Mouse (Mus musculus): ENCODE measurements around the gene Mrps5. TPM values are rescaled to one million over a fixed set of nuclear protein-coding genes. Genes with fewer than 3 reads are reported as not detected.

Mrps5 gene
- polyA plus RNA-seq (2015; fragmentation: Nextera tagmentation; extraction: Ambion mirVana), result 60.2 and 70.5 TPM in 2 replicates

DNA sequence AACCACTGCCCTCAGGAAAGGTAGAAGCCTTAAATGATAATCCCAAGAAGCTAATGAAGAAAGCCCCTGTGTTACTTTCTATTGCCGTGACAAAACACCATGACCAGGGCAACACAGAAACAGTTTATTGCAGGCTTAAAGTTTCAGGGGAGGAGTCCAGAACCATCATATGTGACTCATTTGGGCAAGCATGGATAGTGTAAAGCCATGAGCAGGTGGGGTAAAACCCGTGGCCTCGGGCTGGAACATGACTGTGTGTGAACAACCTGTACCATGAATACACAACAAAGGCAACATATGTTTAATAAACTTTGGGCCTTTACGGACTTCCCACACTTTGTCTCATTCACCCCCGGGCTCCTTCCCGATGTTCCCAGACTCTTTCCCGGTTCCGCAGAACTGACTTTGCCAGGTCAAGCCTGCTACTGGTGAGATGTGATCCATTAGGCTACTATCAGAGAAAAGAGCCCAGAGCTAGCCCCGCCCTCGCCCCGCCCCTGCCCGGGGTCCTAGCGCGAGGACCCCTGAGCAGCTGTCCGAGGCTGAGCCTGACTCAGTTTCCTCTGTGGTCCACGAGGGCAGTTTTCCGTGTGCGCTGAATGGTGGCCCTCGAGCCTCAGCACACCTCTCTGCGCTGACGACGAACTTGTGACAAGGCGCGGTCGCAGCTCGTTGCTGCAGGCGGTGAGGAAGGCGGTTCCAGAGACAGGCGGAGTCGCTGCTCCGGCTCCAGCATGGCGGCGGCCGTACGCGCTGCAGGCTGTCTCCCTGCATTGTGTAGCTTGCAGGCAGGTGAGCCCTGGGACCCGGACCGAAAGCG lies at the start of gene Mrps5, which contains the start of gene Zfp661:
TSS of gene Mrps5 (plus strand) at position 529 of the 820 bp plus-strand sequence.
TSS of gene Zfp661 (minus strand) at position 401 of the 820 bp plus-strand sequence.
- H3K4me1 ChIP-seq (replicated peaks), result peaks cover 41% of the 10 kb centered on the region
- H3K27me3 ChIP-seq, result peaks cover 3% of the 10 kb centered on the region; the same call in 1 of the 2 replicates
- peak within 1 kb of the TSS; percentile 66 for H3K9ac ChIP-seq
- peaks cover 10% of the 10 kb centered on the region; the same call in 1 of the 2 replicates for H3K36me3 ChIP-seq (replicated peaks)
- peak within 1 kb of the TSS; percentile 83 for H3K27ac ChIP-seq (replicated peaks)
- H3K4me3 ChIP-seq (replicated peaks), result peak within 1 kb of the TSS; percentile 78
- peak within 1 kb of the TSS; percentile 79 for H3K4me2 ChIP-seq
- H3K9me3 ChIP-seq (replicated peaks), result no peaks in the 10 kb centered on the region
- WGBS (ENCODE audit: insufficient replicate concordance), result 5% methylated on average over 39 of the region's 39 CpGs
- peak; percentile 78 for ATAC-seq (ENCODE audit: insufficient read depth)

DNA sequence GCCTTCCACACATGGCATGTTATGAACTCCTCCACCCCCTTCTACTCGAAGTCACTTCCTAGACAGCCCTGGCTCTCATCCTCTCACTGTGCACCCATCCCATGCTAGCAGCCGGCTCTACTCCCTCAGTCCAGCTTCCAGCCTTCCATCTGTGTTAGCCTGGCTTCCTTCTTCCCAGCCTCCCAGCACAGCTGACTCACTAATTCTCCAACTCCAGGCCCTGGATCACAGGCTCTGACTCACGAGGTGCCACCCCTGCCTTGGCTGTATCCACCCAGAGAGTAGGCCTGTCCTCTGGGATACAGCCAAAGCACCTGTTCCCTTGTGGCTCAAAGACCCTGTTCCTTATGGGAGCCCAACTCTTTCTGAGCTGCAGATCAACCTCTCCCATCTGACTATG lies 49.5 kb upstream of the Mrps5 start:
- no peaks in the 10 kb centered on the region for H3K36me3 ChIP-seq (replicated peaks)
- WGBS (ENCODE audit: insufficient replicate concordance), result 29% methylated on average over 3 of the region's 3 CpGs
- H3K9me3 ChIP-seq (replicated peaks), result no peaks in the 10 kb centered on the region
- H3K9ac ChIP-seq, result no peak overlapping the region
- no peaks in the 10 kb centered on the region for H3K4me1 ChIP-seq (replicated peaks)
- H3K27me3 ChIP-seq, result peaks cover 56% of the 10 kb centered on the region
- ATAC-seq (ENCODE audit: insufficient read depth), result no peak
- H3K4me3 ChIP-seq (replicated peaks), result no peak overlapping the region
- H3K27ac ChIP-seq (replicated peaks), result no peak overlapping the region
- H3K4me2 ChIP-seq, result no peak overlapping the region

DNA sequence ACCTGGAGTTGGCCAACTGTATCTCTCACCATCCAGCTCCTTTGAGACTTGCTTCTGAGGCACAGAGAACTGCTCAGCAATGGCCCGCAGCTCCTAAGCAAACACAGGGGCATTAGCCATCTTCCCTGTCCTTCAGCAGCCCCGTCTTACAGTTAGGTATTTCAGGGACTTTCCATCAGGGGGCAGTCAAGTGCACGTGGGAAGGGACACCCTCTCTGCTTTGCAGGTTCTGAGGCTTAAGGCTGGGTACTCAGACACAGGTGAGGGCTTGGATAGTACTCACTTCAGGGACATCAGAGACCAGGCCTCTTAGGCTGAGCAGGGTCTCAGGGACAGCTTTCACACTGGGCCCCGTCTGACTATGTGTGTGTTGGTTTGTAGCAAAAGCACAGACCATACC lies 47.5 kb upstream of the Mrps5 start:
- Histone ChIP-seq H3K9ac (no peak overlapping the region), H3K27ac (replicated peaks) (no peak overlapping the region), H3K4me2 (no peak overlapping the region), H3K4me1 (replicated peaks) (no peaks in the 10 kb centered on the region), H3K9me3 (replicated peaks) (no peaks in the 10 kb centered on the region), H3K27me3 (peaks cover 71% of the 10 kb centered on the region), H3K4me3 (replicated peaks) (no peak overlapping the region), H3K36me3 (replicated peaks) (no peaks in the 10 kb centered on the region)
- no peak for ATAC-seq (ENCODE audit: insufficient read depth)
- WGBS (ENCODE audit: insufficient replicate concordance), result 26% methylated on average over 4 of the region's 4 CpGs

DNA sequence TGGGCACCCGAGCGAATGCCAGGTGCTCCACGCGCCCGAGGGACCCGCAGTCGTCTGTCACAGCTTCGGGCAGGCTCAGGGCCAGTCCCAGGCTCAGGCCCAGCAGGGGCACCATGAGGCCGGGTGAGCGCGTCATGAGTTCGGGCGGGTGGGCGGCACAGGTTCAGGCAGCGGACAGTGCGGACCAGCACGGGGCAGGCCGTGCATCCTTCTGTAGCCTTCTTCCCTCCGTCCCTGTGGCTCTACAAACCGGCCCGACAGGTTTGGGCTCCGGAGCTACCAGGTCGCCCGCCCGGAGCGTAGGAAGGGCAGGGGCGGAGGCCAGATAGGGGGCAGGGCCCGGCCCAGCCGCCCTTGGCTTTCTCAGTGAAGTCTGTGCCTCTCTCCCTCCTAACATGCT lies 45.8 kb upstream of the Mrps5 start, which contains the start of gene Prom2:
TSS of gene Prom2 (minus strand) at position 283 of the 400 bp plus-strand sequence.
- no peaks in the 10 kb centered on the region for H3K9me3 ChIP-seq (replicated peaks)
- H3K36me3 ChIP-seq (replicated peaks), result no peaks in the 10 kb centered on the region
- H3K4me3 ChIP-seq (replicated peaks), result no peak within 1 kb of the TSS
- no peak within 1 kb of the TSS for H3K27ac ChIP-seq (replicated peaks)
- H3K4me2 ChIP-seq, result no peak within 1 kb of the TSS
- ATAC-seq (ENCODE audit: insufficient read depth), result no peak
- H3K27me3 ChIP-seq, result peaks cover 77% of the 10 kb centered on the region
- H3K9ac ChIP-seq, result no peak within 1 kb of the TSS
- no peaks in the 10 kb centered on the region for H3K4me1 ChIP-seq (replicated peaks)
- 9% methylated on average over 29 of the region's 29 CpGs for WGBS (ENCODE audit: insufficient replicate concordance)

DNA sequence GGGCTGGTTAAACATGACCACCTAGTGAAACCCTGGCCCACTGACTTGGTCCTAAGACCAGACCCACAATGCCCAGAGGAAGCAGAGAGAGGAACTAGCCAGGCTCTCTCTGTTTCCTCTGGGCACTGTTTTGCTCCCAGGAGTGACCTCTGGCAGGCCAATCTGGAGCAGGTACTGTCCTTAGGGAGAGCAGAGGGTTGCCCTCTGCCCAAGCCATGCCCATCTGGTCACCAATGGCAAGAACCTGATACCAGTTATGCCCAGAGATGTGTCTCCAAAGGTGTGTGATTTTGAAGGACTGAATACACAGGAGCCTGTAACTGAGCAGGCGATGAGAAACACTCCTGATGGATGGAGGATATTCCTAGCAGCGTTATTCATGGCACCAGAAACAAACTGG lies 45.3 kb upstream of the Mrps5 start:
- Histone ChIP-seq H3K4me2 (no peak overlapping the region), H3K4me3 (replicated peaks) (no peak overlapping the region), H3K36me3 (replicated peaks) (no peaks in the 10 kb centered on the region), H3K27me3 (peaks cover 79% of the 10 kb centered on the region), H3K4me1 (replicated peaks) (no peaks in the 10 kb centered on the region), H3K27ac (replicated peaks) (no peak overlapping the region), H3K9ac (no peak overlapping the region), H3K9me3 (replicated peaks) (no peaks in the 10 kb centered on the region)
- ATAC-seq (ENCODE audit: insufficient read depth), result no peak
- WGBS (ENCODE audit: insufficient replicate concordance), result 58% methylated on average over 2 of the region's 2 CpGs

DNA sequence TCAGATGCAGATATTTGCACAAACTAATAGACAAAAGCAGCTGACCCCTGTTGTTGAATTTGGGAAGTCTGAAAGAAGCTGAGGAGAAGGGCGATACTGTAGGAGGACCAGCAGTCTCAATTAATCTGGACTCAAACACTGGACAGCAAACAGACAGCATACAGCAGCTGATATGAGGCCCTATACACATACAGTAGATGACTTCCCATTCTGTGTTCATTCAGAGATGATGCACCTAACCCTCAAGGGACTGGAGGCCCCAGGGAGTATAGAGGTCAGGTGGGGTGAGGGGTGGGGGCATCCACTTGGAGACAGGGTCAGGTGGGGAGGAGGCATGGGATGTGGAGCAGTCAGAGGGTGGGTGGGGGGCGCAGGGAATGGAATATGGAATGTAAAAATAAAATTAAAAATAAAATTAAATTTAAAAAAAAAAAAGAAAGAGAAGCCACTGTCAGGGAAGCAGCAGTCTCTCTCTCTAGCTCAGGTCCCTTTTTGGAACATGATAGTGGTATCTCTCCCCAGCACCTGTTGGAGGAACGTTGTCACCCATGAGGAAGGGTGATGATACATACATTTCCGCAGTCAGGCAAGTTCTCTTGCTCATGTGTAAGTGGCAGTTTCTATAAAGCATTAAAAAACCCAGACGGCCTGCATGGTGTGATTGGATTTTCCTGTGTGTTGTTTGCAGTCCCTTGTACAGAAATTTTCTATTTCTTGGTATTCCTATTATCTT lies 38.5 kb upstream of the Mrps5 start:
- H3K9ac ChIP-seq, result no peak overlapping the region
- no peaks in the 10 kb centered on the region for H3K36me3 ChIP-seq (replicated peaks)
- H3K4me1 ChIP-seq (replicated peaks), result peaks cover 7% of the 10 kb centered on the region; the same call in 1 of the 2 replicates
- peak; percentile 80 for ATAC-seq (ENCODE audit: insufficient read depth)
- 31% methylated on average over 5 of the region's 5 CpGs for WGBS (ENCODE audit: insufficient replicate concordance)
- peak overlapping the region; percentile 7 for H3K4me2 ChIP-seq
- no peaks in the 10 kb centered on the region for H3K9me3 ChIP-seq (replicated peaks)
- H3K4me3 ChIP-seq (replicated peaks), result no peak overlapping the region
- H3K27me3 ChIP-seq, result peaks cover 28% of the 10 kb centered on the region
- H3K27ac ChIP-seq (replicated peaks), result peak overlapping the region; percentile 67

DNA sequence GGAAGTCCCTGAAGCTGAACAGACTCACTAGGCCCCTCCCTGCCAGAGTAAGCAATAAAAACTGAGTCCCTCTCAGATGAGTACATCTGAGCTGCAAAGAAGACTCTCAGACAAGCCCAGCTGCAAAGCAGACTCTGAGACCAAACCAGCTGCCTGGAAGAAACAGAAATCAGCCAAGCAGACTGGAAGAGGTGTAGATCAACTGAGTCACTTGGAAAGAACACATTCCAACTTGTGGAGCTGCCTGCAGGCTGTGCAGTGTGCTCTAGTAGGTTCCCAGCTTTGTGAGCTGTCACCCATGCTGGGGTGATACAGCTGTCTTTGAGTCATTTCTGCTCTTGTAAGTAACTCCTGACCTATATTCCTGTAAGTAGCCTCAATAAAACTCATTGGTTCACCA lies 37.3 kb upstream of the Mrps5 start:
- Histone ChIP-seq H3K4me3 (replicated peaks) (no peak overlapping the region), H3K36me3 (replicated peaks) (no peaks in the 10 kb centered on the region), H3K4me2 (no peak overlapping the region), H3K27ac (replicated peaks) (no peak overlapping the region), H3K27me3 (peaks cover 18% of the 10 kb centered on the region; the same call in 1 of the 2 replicates), H3K4me1 (replicated peaks) (peaks cover 7% of the 10 kb centered on the region; the same call in 1 of the 2 replicates), H3K9me3 (replicated peaks) (no peaks in the 10 kb centered on the region), H3K9ac (no peak overlapping the region)
- ATAC-seq (ENCODE audit: insufficient read depth), result no peak

DNA sequence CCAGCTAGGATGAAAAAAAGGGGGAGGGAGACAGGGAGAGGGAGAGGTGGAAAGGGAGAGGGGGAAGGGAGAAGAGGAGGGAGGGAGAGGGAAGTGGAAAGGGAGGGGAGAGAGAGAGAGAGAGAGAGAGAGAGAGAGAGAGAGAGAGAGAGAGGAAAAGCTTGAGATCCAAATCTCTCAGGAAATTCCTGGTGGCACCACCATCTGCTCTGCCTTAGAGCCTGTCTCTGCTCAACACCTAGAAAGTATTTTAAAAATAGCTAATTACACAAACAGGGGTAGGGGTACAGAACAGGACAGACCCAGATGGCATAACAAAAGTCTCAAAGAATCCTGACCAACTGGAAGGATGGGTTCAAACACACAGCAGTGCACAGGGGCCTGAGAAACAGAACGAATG lies 36.6 kb upstream of the Mrps5 start:
- no peaks in the 10 kb centered on the region for H3K9me3 ChIP-seq (replicated peaks)
- ATAC-seq (ENCODE audit: insufficient read depth), result no peak
- H3K27ac ChIP-seq (replicated peaks), result no peak overlapping the region
- H3K4me1 ChIP-seq (replicated peaks), result peaks cover 7% of the 10 kb centered on the region; the same call in 1 of the 2 replicates
- no peaks in the 10 kb centered on the region for H3K36me3 ChIP-seq (replicated peaks)
- peaks cover 16% of the 10 kb centered on the region; the same call in 1 of the 2 replicates for H3K27me3 ChIP-seq
- 48% methylated on average over 1 of the region's 1 CpGs for WGBS (ENCODE audit: insufficient replicate concordance)
- H3K9ac ChIP-seq, result no peak overlapping the region
- no peak overlapping the region for H3K4me3 ChIP-seq (replicated peaks)
- H3K4me2 ChIP-seq, result no peak overlapping the region

DNA sequence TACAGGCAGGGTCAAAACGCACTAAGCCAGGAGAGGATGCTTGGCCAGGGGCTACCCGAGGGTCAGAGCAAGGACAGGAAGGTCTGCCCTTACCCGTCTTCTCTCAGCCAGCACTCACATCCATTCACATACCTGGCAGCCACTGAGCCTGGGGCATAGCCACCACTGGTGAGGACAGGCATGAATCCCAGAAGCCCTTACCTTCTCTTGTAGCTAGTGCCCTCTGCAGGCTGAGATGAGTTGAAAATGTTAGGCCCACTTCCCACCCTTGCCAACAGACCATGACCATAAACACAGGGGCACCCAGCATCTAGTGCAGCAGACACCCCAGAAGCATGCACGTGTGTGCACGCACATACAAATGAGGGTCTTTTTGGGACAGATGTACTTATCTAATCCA lies 35.9 kb upstream of the Mrps5 start:
- 37% methylated on average over 5 of the region's 5 CpGs for WGBS (ENCODE audit: insufficient replicate concordance)
- ATAC-seq (ENCODE audit: insufficient read depth), result no peak
- no peaks in the 10 kb centered on the region for H3K36me3 ChIP-seq (replicated peaks)

DNA sequence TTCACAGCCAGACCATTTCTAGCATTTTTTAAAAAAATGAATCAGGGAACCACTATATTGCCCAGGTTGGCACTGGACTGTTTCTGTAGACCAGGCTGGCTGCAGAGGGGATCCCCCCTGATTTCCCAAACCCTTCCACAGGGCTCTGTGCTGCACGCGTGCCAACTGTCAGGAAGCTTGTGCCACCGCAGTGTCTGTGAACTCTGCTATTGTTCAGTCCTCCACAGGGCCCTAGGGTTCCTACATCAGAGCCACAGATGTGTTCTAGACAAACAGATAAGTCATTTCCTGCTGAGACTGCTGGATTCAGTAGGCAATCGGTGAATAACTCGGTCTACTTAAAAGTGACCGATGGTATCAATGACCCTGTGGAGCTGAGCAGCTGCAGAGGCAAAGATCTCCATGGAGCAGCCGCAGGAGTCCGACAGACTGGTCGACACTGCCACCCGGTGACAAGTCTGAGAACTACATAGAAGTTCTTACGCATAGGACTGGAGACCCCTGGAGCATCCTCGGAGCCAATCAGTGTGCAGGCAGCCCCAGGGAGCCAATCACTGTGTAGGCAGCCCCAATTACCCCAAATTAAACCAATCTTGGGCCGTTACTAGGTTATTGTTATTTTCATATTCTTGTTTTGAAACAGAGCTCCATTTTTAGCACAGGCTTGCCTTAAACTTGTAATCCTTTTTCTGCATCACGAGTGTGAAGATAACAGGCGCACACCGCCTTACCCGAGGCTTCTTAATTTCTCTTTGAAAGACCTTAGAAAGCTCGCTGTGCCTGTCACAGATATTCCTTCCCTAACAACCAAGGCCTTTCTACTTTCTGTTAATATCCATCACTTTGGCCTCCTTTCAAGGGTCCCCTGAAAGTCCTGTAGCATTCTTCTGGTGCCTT lies 27.7 kb upstream of the Mrps5 start:
- H3K9ac ChIP-seq, result no peak overlapping the region
- WGBS (ENCODE audit: insufficient replicate concordance), result 12% methylated on average over 18 of the region's 18 CpGs

More for the DNA sequence above, 35.9 kb upstream of the Mrps5 start:
- H3K9ac ChIP-seq, result no peak overlapping the region
- H3K9me3 ChIP-seq (replicated peaks), result no peaks in the 10 kb centered on the region
- peaks cover 15% of the 10 kb centered on the region; the same call in 1 of the 2 replicates for H3K27me3 ChIP-seq
- H3K4me1 ChIP-seq (replicated peaks), result peaks cover 7% of the 10 kb centered on the region; the same call in 1 of the 2 replicates
- no peak overlapping the region for H3K27ac ChIP-seq (replicated peaks)
- no peak overlapping the region for H3K4me2 ChIP-seq
- no peak overlapping the region for H3K4me3 ChIP-seq (replicated peaks)

More for the DNA sequence above, 27.7 kb upstream of the Mrps5 start:
- 0 out of 2 replicates have a peak, but pooled peaks have one; percentile 42 for ATAC-seq (ENCODE audit: insufficient read depth)
- H3K4me1 ChIP-seq (replicated peaks), result no peaks in the 10 kb centered on the region
- peak overlapping the region; percentile 23; the same call in 1 of the 2 replicates for H3K4me2 ChIP-seq
- H3K36me3 ChIP-seq (replicated peaks), result no peaks in the 10 kb centered on the region
- no peak overlapping the region for H3K27ac ChIP-seq (replicated peaks)
- no peaks in the 10 kb centered on the region for H3K9me3 ChIP-seq (replicated peaks)
- H3K4me3 ChIP-seq (replicated peaks), result no peak overlapping the region
- peaks cover 19% of the 10 kb centered on the region for H3K27me3 ChIP-seq
